Mouse (Mus musculus): ENCODE results near the gene Dnal4. TPM values are rescaled to one million over a fixed set of nuclear protein-coding genes. Genes with fewer than 3 reads are reported as not detected.
A peak's percentile ranks its signal among the peaks of the same experiment; 100 is the strongest.

The Dnal4 gene
- total and polyA plus RNA-seq, 3 experiments: 13.9 to 43.0 (median 24.8) TPM

DNA sequence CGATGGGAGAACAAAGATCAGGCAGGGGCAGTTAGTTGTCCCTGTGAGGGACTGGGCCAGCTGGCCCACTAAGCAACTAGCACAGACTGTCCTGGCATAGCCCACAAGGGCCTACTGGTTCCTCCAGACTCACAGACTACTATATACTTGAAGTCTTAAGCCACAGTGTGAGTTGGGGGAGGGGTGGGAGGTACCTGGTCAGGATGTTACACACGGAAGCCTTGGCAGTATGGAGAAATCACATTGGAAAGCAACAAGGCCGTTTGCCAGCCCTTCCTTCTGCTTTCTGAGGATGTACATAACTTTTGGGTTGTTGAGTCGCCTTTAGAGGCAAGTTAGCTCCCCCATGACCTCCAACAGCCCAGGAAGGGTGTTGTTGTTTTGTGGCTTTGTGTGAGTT is 44.0 kb downstream of the Dnal4 start:
- DNase-seq: no peak

DNA sequence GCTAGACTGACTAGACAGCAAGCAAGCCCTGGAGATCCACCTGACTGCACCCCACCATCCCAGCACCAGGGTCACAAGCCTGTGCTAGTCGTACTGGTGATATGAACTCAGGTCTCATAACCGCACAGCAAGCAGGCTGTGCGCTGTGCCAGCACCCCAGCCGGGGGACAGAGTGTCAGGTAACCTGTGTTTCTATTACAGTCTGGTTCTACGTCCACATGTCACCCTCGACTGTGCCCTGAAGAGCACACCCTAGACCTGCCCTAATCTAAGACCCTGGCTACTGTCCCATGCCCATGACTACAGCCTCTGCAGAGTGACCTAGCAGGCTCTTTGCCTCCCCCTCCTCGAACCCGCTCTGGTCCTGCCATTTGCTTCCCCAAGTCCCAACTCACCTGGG is 44.5 kb downstream of the Dnal4 start:
- DNase-seq: no peak

DNA sequence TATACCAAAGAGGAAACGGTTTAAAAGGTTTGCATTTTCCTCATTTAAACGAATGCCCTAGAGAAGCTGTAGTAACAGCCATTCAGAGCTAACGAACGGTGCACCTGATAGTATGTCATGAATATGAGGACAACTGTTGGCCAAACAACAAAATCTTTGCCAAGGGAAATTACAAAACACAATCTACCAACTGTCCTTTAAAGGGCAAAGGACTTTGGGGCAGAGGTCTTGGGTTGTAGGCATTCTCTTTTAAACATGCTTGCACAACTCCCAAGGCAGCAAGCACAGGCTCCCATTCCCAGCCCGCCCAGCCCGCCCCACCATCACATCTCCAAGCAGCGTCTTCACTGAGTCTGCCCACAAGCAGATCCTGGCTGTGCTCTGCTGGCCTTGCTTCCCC is 46.1 kb downstream of the Dnal4 start:
- no peak for DNase-seq

DNA sequence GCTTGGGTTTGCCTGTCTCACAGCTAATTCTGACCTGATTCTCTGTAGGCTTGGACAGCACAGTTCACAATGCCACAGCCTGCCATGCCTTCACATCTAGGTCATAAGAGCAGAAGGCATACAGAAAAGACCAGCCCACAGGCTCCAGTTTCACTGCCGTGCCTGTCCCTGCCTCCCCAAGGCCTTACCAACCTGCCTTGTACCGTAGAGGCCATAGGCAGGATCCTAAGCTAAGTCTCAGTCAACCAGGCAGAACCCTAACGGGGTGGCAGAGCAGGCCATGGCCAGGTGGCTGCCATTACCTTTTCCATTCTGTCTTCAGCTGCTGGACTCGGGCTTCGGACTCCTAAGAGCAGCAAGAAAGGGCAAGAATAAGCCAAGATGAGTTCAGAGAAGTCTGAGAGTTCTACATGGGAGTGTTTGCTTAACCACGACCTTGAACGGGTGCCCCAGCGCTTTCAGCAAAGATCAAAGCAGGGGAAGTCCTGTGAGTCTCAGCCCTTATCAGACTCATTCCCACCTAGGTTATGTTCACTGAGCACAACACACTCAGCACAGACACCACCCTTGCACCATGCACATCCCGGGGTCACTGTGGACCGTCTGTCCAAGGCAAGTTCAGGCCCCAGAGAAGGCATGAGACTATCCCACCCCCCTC is 48.8 kb downstream of the Dnal4 start:
- DNase-seq: peak; percentile 40

DNA sequence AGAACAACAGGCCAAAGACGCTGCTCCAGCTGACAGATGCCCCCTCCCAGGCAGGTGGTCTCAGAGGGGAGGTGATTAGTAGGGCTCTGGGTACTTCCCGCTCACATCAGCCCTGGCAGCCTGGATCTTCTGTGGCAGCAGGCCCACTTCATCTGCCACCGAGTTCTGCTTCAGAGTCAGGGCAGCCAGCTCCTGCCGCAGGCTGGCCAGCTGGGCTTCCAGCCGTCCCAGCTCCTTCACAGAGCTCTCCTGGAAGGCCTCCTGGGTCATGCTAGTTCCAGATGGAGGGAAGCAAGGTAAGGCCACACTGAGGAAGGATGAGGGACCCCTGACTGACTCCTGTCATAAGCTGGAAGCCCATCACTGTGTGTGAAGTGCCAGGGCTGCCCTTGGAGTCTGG is 49.3 kb downstream of the Dnal4 start:
- no peak for DNase-seq

DNA sequence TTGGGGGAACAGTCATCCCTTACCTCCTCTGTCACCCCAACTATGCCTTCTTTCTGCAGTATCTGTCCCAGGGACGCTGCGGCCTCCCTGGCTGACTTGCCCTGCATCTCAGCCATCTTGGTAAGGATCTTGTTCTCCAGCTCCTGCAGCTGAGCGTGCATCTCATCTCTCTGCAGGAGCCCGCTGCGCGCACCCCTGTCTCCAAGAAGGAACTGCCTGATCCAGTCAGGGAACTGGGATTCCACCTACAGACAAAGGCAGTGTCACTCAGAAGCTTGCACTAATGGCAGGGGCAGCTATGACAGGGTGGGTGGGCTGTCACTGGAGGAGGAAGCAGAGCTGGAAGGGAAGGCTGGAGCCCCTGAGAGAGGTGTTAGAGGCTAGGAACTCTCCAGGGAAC is 49.8 kb downstream of the Dnal4 start:
- no peak for DNase-seq

DNA sequence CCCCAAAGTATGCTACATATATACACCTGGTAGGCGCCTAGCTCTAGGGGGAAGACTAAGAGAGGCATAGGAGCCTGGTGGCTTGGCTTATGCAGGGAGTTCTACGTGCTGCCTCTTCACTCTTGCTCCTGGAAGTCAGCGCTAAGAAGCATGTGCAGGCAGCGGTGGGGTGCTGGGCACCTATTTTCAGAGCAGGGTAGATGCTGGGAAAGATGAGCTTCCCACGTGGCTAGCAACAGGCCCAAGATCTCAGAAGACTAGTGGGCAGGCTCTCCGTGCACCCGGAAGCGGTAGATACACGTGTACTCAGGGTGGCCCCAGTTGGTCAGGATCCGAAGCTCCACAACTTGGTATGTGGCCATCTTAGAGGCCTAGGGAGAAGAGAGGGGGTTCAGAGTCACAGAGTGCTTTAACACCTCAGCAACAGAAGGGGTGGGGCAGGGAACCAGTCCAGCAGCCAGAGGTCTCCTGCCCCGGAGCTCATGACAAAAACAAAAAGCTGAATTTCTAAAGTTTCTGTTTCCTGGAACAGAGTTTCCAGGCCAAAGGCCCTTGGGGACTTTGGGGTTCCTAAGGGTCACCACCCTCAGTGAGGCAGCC is 52.4 kb downstream of the Dnal4 start:
- no peak for DNase-seq

DNA sequence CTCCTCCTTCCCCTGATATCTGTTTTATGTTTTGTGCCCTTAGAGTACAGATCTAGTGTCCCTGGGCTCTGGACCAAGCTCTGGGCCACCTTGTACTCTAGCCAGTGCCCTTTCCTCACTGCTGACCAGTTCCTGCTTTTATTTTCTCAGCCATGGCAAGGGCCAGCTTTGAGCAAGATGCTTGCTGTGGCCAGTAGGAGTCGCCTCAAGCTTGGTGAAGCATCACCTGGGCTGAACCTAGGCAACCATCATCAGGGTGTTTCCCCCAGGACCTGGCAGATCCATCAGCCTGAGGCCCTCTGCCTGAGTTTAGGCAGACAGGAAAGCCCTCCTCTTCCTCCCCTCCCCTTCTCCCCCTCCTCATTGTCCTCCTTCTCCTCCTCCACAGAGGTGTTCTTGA is 54.2 kb downstream of the Dnal4 start:
- peak; percentile 43 for DNase-seq

DNA sequence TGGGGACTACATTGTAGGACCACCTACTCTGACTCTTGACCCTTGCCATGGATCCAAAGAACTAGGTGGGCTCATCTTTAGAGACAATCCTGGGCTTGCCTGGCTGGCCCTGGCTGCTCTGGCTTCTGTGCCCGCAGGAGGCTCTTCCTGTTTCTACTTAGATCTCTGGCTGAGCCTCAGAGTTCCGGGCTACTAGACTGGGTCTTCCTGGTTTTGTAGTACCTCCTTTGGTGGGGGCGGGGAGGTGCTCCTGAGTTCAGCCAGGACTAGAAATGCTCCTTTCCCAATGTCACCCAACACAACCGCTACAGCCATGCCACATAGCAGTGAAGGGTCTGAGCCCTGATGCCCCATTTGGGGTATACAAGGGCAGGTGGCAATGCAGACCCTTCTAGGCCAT is 56.9 kb downstream of the Dnal4 start:
- no peak for DNase-seq

DNA sequence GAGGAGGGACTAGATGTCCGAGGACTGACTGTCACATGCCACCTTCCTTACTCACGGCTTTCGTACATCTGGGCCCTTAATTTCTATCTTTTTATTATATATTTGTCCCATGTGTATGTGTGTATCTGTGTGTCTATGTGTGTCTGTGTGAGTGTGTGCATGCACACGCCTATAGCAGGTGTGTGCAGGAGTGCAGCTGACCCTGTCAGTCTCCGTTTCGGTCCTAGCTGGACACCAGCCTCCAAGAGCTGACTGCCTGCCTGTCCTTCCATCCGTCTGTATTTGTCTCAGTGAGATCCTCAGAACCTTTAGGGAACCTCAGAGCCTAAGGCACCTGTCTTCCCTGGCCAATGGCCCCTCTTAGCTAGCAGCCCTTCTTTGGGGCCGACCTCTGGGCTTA is 57.4 kb downstream of the Dnal4 start:
- no peak for DNase-seq

DNA sequence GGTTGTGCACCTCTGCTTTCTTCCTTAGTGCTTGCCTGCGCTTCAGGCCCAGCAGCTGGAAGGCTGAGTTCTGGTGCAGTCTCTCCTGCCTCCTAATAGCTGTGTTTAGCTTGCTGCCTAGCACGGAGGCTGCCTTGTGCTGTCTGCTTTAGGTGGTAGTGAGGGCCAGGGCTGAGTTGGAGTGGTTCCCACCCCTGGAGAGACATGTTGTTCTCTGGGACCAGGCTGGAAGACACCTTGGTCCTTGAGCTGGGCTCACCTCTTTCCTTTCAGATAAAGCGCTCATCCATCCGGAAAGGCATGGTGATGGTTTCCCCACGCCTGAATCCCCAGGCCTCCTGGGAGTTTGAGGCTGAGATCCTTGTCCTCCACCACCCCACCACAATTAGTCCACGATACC is 60.9 kb downstream of the Dnal4 start:
- DNase-seq: no peak

DNA sequence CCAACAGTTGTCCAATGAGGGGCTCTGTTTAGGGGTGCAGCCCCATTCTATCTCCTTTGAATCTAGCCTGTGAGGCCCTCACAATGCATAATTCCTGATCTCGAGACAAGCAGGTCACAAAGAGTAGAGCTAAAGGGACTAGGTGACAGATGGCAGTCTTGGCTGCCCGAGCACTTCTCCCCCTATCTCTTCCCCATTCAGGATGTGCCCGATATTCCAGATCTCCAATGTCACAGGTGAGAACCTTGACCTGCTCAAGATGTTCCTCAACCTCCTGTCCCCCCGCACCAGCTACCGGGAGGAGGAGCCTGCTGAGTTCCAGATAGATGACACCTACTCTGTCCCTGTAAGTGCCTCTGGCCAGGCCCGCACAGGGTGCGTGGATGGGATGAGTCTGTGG is 62.0 kb downstream of the Dnal4 start:
- no peak for DNase-seq

Other genes with a start within 250 kb of the Dnal4 start
- gene Ddx17, start 231.1 kb downstream of the Dnal4 start, total RNA-seq (2021): 100 to 1,000 TPM; 230 to 248 TPM
- 245 and 257 TPM in 2 replicates for gene Ddx17, start 231.1 kb downstream of the Dnal4 start, polyA plus RNA-seq (2012; rRNA removed)
- 1 to 10 TPM in 1 of 2 experiments, under 1 TPM in 1; 0.86 to 2.0 TPM for gene Dmc1, start 172.7 kb downstream of the Dnal4 start, total RNA-seq (2021)
- 0.08 and 0.25 TPM in 2 replicates for gene Dmc1, start 172.7 kb downstream of the Dnal4 start, polyA plus RNA-seq (2012; rRNA removed)
- gene Fam227a, start 118.9 kb downstream of the Dnal4 start, total RNA-seq (2021): 1 to 10 TPM; 1.3 to 1.6 TPM
- gene Fam227a, start 118.9 kb downstream of the Dnal4 start, polyA plus RNA-seq (2012; rRNA removed): 0.43 and 0.61 TPM in 2 replicates
- gene Cby1, start 118.7 kb downstream of the Dnal4 start, total RNA-seq (2021): 10 to 100 TPM; 14.0 to 26.9 TPM
- gene Cby1, start 118.7 kb downstream of the Dnal4 start, polyA plus RNA-seq (2012; rRNA removed): 6.9 and 13.2 TPM in 2 replicates
- 100 to 1,000 TPM in 1 of 2 experiments, 10 to 100 TPM in 1; 93.3 to 114 TPM for gene Tomm22, start 107.0 kb downstream of the Dnal4 start, total RNA-seq (2021)
- 11.0 and 13.7 TPM in 2 replicates for gene Tomm22, start 107.0 kb downstream of the Dnal4 start, polyA plus RNA-seq (2012; rRNA removed)
- gene Josd1, start 89.9 kb downstream of the Dnal4 start, total RNA-seq (2021): 10 to 100 TPM; 29.1 to 30.1 TPM
- gene Josd1, start 89.9 kb downstream of the Dnal4 start, polyA plus RNA-seq (2012; rRNA removed): 33.8 and 38.2 TPM in 2 replicates
- 10 to 100 TPM; 29.2 to 32.5 TPM for gene Gtpbp1, start 87.0 kb downstream of the Dnal4 start, total RNA-seq (2021)
- gene Gtpbp1, start 87.0 kb downstream of the Dnal4 start, polyA plus RNA-seq (2012; rRNA removed): 26.4 and 29.8 TPM in 2 replicates
- gene Sun2, start 35.3 kb downstream of the Dnal4 start, total RNA-seq (2021): 10 to 100 TPM; 46.9 to 77.9 TPM
- 86.8 and 92.5 TPM in 2 replicates for gene Sun2, start 35.3 kb downstream of the Dnal4 start, polyA plus RNA-seq (2012; rRNA removed)
- 1 to 10 TPM; 4.4 to 7.9 TPM for gene Nptxr, start 26.9 kb upstream of the Dnal4 start, total RNA-seq (2021)
- 5.5 and 6.3 TPM in 2 replicates for gene Nptxr, start 26.9 kb upstream of the Dnal4 start, polyA plus RNA-seq (2012; rRNA removed)
- gene Npcd, start 56.4 kb upstream of the Dnal4 start, total RNA-seq (2021): 1 to 10 TPM; 1.2 to 2.0 TPM
- gene Npcd, start 56.4 kb upstream of the Dnal4 start, polyA plus RNA-seq (2012; rRNA removed): 13.4 and 14.6 TPM in 2 replicates
- gene Cbx6, start 56.8 kb upstream of the Dnal4 start, total RNA-seq (2021): 10 to 100 TPM; 46.2 to 67.3 TPM
- 105 and 106 TPM in 2 replicates for gene Cbx6, start 56.8 kb upstream of the Dnal4 start, polyA plus RNA-seq (2012; rRNA removed)
- 10 to 100 TPM; 13.1 to 16.5 TPM for gene Apobec3, start 113.8 kb upstream of the Dnal4 start, total RNA-seq (2021)
- gene Apobec3, start 113.8 kb upstream of the Dnal4 start, polyA plus RNA-seq (2012; rRNA removed): 5.2 and 6.7 TPM in 2 replicates
- 10 to 100 TPM; 15.6 to 29.8 TPM for gene Cbx7, start 193.3 kb upstream of the Dnal4 start, total RNA-seq (2021)
- gene Cbx7, start 193.3 kb upstream of the Dnal4 start, polyA plus RNA-seq (2012; rRNA removed): 35.2 and 41.3 TPM in 2 replicates
- 10 to 100 TPM; 30.3 to 54.0 TPM for gene Pdgfb, start 237.1 kb upstream of the Dnal4 start, total RNA-seq (2021)
- 63.3 and 63.8 TPM in 2 replicates for gene Pdgfb, start 237.1 kb upstream of the Dnal4 start, polyA plus RNA-seq (2012; rRNA removed)